Mouse (Mus musculus) CH12.LX (cell line): ENCODE measurements around the gene Ptpn6.

Experiments used
- CTCF ChIP-seq, 2 experiments: IDR thresholded peaks in 1 of 2; conservative IDR thresholded peaks in 1 of 2; 2 replicates each; pipeline ENCODE4 v1.5.1; 2011 to 2012; ENCODE audit warnings: low read depth in 2 of 2, low read length in 2 of 2, improper control_type of control experiment in 1 of 2, inconsistent platforms in 1 of 2, mild to moderate bottlenecking in 1 of 2, moderate library complexity in 1 of 2
- MAX ChIP-seq: IDR thresholded peaks from 2 replicates; pipeline ENCODE4 v1.6.1; 2011; ENCODE audit warnings: low read length, improper control_type of control experiment

GRCm38 (mm10) chr6:124698751-124699150, 39.8 kb downstream of the Ptpn6 start:
- TF ChIP-seq CTCF (conservative IDR thresholded peaks at IDR 0.05 in 1 of 2, IDR thresholded peaks at IDR 0.05 in 1 of 2; ENCODE audit: low read depth in 2 of 2, low read length in 2 of 2): no peak
- TF ChIP-seq MAX: no peak
